Mouse (Mus musculus) neural tube, embryonic 13.5 days (tissue): ENCODE measurements at regions not wholly inside any gene's neighbourhood (a gene's known extent, or its start where the extent isn't known, plus 50 kb on each side); places are given as distances from the start of the nearest gene placed in this dataset.

Experiments used
- ATAC-seq: fragments of 200-750 bp; cut with Nextera tagmentation; 2 replicates; pipeline ENCODE4 v1.8.0; 2017; ENCODE audit warnings: low read depth, mild to moderate bottlenecking, moderate TSS enrichment, moderate library complexity
- H3K27ac ChIP-seq: fragments of 300-500 bp; sonication (generic); replicated peaks from 2 replicates; pipeline ENCODE4 v1.5.1; 2015; ENCODE audit warnings: moderate library complexity, mild to moderate bottlenecking, inconsistent platforms
- H3K27me3 ChIP-seq: fragments of 300-500 bp; sonication (generic); 2 replicates; pipeline ENCODE4 v1.6.1; 2015; ENCODE audit warnings: mild to moderate bottlenecking, inconsistent platforms
- H3K36me3 ChIP-seq: fragments of 300-500 bp; sonication (generic); 2 replicates; pipeline ENCODE4 v1.6.1; 2015; ENCODE audit warnings: mild to moderate bottlenecking, inconsistent platforms
- H3K4me1 ChIP-seq: fragments of 300-500 bp; sonication (generic); replicated peaks from 2 replicates; pipeline ENCODE4 v1.6.1; 2015; ENCODE audit warnings: inconsistent platforms
- H3K4me2 ChIP-seq: fragments of 300-500 bp; sonication (generic); 2 replicates; pipeline ENCODE4 v1.6.1; 2015; ENCODE audit warnings: inconsistent platforms, mild to moderate bottlenecking, moderate library complexity
- H3K4me3 ChIP-seq: fragments of 300-500 bp; sonication (generic); 2 replicates; pipeline ENCODE4 v1.5.1; 2015; ENCODE audit warnings: mild to moderate bottlenecking, inconsistent platforms
- H3K9ac ChIP-seq: fragments of 300-500 bp; sonication (generic); 2 replicates; pipeline ENCODE4 v1.6.1; 2015; ENCODE audit warnings: moderate library complexity, mild to moderate bottlenecking, inconsistent platforms
- H3K9me3 ChIP-seq: fragments of 300-500 bp; sonication (generic); 2 replicates; pipeline ENCODE4 v1.6.1; 2016; ENCODE audit warnings: inconsistent platforms
- whole genome bisulfite sequencing: fragments of 180-500 bp; shearing (Covaris S2); methylation state at CpG from one replicate; pipeline ENCODE4 v1.1.7; 2015; 5-methylcytosine and 5-hydroxymethylcytosine counted together

GRCm38 (mm10) chr17:88159212-88159668 is 94.1 kb upstream of the Fbxo11 start:
- Histone ChIP-seq H3K4me3 (no peak overlapping the region), H3K36me3 (no peaks in the 10 kb centered on the region), H3K27me3 (no peaks in the 10 kb centered on the region), H3K4me2 (peak overlapping the region; percentile 33), H3K9ac (peak overlapping the region; percentile 13; the same call in 1 of the 2 replicates), H3K27ac (peak overlapping the region; percentile 35; the same call in 1 of the 2 replicates), H3K4me1 (peaks cover 12% of the 10 kb centered on the region), H3K9me3 (no peaks in the 10 kb centered on the region)
- 13% methylated on average over 11 of the region's 11 CpGs for WGBS
- no peak for ATAC-seq

GRCm38 (mm10) chr17:88159851-88160676 is 95.0 kb upstream of the Fbxo11 start:
- 50% methylated on average over 19 of the region's 19 CpGs for WGBS

GRCm38 (mm10) chr17:88160677-88161001 is 95.5 kb upstream of the Fbxo11 start:
- no peaks in the 10 kb centered on the region for H3K36me3 ChIP-seq
- H3K4me3 ChIP-seq, result no peak overlapping the region
- H3K27ac ChIP-seq, result no peak overlapping the region
- no peak for ATAC-seq
- peaks cover 12% of the 10 kb centered on the region for H3K4me1 ChIP-seq
- H3K4me2 ChIP-seq, result no peak overlapping the region
- no peak overlapping the region for H3K9ac ChIP-seq
- WGBS, result 85% methylated on average over 14 of the region's 14 CpGs
- no peaks in the 10 kb centered on the region for H3K9me3 ChIP-seq
- no peaks in the 10 kb centered on the region for H3K27me3 ChIP-seq

More at GRCm38 (mm10) chr17:88159851-88160676, 95.0 kb upstream of the Fbxo11 start:
- ATAC-seq, result no peak
- Histone ChIP-seq H3K36me3 (no peaks in the 10 kb centered on the region), H3K9ac (no peak overlapping the region), H3K4me3 (no peak overlapping the region), H3K27me3 (no peaks in the 10 kb centered on the region), H3K9me3 (no peaks in the 10 kb centered on the region), H3K27ac (0 out of 2 replicates have a peak overlapping the region, but pooled peaks have one; percentile 35), H3K4me1 (peaks cover 12% of the 10 kb centered on the region), H3K4me2 (peak overlapping the region; percentile 33)

- no peaks in the 10 kb centered on the region for H3K36me3 ChIP-seq
- WGBS, result 82% methylated on average over 8 of the region's 8 CpGs
- ATAC-seq, result no peak
- no peaks in the 10 kb centered on the region for H3K9me3 ChIP-seq
- no peak overlapping the region for H3K9ac ChIP-seq
- H3K27me3 ChIP-seq, result no peaks in the 10 kb centered on the region
- no peak overlapping the region for H3K27ac ChIP-seq
- no peak overlapping the region for H3K4me3 ChIP-seq
- peaks cover 12% of the 10 kb centered on the region for H3K4me1 ChIP-seq
- H3K4me2 ChIP-seq, result no peak overlapping the region
These were observed 96.7 kb upstream of the Fbxo11 start for GRCm38 (mm10) chr17:88161766-88162165.

- ATAC-seq, result no peak
- 77% methylated on average over 4 of the region's 4 CpGs for WGBS
These were observed 99.7 kb upstream of the Fbxo11 start for GRCm38 (mm10) chr17:88164805-88165204.

GRCm38 (mm10) chr17:88165811-88166210 is 100.7 kb upstream of the Fbxo11 start:
- no peak overlapping the region for H3K9ac ChIP-seq
- no peaks in the 10 kb centered on the region for H3K9me3 ChIP-seq
- no peaks in the 10 kb centered on the region for H3K4me1 ChIP-seq
- H3K4me2 ChIP-seq, result no peak overlapping the region
- no peak overlapping the region for H3K27ac ChIP-seq
- H3K4me3 ChIP-seq, result no peak overlapping the region
- no peaks in the 10 kb centered on the region for H3K27me3 ChIP-seq
- no peak for ATAC-seq
- WGBS, result 92% methylated on average over 6 of the region's 6 CpGs
- H3K36me3 ChIP-seq, result no peaks in the 10 kb centered on the region

More at GRCm38 (mm10) chr17:88164805-88165204, 99.7 kb upstream of the Fbxo11 start:
- H3K9ac ChIP-seq, result no peak overlapping the region
- H3K27ac ChIP-seq, result no peak overlapping the region
- H3K4me1 ChIP-seq, result peaks cover 3% of the 10 kb centered on the region; the same call in 1 of the 2 replicates
- H3K4me3 ChIP-seq, result no peak overlapping the region
- no peak overlapping the region for H3K4me2 ChIP-seq
- no peaks in the 10 kb centered on the region for H3K27me3 ChIP-seq
- H3K36me3 ChIP-seq, result no peaks in the 10 kb centered on the region
- H3K9me3 ChIP-seq, result no peaks in the 10 kb centered on the region

DNA sequence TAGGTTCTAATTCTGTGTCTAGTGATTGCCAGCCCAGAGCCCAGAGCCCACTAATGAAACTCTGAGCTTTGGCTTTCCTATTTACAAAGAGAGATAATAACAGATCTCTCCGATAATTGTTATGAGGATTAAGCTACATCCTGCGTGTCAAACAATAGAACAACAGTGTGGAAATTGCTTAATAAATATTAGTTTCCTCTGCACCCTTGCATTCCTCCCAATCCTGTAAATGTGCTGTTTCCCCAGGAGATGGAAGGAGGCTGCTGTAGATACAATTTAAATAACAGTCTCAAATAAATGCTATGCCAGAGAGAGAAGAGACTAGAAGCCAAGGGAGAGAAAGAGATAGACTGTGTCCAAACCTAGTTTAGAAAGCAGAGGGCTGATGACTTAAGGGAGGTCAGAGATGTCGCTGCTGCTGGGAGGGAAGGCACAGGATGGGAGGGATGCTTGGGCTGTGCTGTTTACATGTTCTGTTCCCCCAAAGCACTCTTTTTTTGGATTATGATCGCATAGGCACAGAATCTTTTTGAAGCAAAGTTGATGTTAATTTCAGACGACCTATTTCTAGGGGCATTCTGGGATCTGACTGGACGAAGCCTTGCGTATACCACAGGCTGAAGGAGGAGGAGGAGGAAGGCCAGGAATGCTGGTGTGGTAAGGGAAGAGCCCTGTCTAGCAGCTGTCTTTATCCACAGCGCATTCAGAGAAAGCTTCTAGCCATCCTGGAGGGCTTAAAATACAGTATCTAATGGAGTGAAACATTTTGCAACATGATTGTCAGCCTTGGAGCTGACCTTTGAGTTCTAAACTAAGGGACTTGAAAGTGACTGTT is 103.4 kb upstream of the Fbxo11 start:
- no peak overlapping the region for H3K9ac ChIP-seq
- H3K9me3 ChIP-seq, result no peaks in the 10 kb centered on the region
- no peak overlapping the region for H3K4me2 ChIP-seq
- no peak overlapping the region for H3K27ac ChIP-seq
- no peak overlapping the region for H3K4me3 ChIP-seq
- H3K27me3 ChIP-seq, result no peaks in the 10 kb centered on the region
- ATAC-seq, result no peak
- H3K36me3 ChIP-seq, result no peaks in the 10 kb centered on the region
- H3K4me1 ChIP-seq, result no peaks in the 10 kb centered on the region
- WGBS, result 78% methylated on average over 8 of the region's 8 CpGs

GRCm38 (mm10) chr17:88171606-88172005 is 106.5 kb upstream of the Fbxo11 start:
- WGBS, result 83% methylated on average over 3 of the region's 3 CpGs
- Histone ChIP-seq H3K4me2 (no peak overlapping the region), H3K36me3 (no peaks in the 10 kb centered on the region), H3K4me1 (no peaks in the 10 kb centered on the region), H3K27ac (no peak overlapping the region), H3K4me3 (no peak overlapping the region), H3K27me3 (no peaks in the 10 kb centered on the region), H3K9ac (no peak overlapping the region), H3K9me3 (no peaks in the 10 kb centered on the region)
- ATAC-seq, result no peak

DNA sequence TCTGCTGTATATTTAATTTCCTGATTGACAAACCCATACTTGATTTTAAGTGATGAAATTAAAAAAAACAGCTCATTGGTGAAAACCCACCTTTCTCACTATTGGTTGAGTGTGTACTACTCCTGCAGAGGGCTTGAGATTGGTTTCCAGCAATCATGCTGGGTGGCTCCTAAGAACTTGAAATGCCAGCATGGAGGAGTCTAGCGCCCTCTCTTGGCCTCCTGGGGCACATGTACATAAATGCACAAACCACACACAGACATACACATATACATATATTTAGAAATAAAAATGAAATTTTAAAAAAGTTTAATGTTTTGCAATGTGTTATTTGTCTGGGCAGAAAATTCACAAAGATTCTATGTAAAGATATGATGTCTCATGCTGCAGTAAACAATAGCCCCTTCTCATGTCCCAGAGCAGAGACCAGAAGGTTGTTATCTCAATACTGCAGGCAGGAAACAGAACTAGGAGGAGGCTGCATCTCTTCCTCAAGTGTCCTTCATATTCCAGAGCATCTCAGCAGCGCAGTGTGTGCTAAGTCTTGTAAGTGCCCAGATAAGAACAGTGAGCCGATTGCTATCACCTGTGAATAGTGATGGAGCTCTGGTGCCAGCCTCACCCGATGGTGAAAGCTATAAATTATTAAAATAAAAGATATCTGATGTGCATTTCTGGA is 108.4 kb upstream of the Fbxo11 start:
- H3K9me3 ChIP-seq, result no peaks in the 10 kb centered on the region
- no peak overlapping the region for H3K27ac ChIP-seq

GRCm38 (mm10) chr17:88174242-88174679 is 109.2 kb upstream of the Fbxo11 start:
- no peak overlapping the region for H3K27ac ChIP-seq
- H3K9me3 ChIP-seq, result no peaks in the 10 kb centered on the region
- ATAC-seq, result no peak
- no peak overlapping the region for H3K4me2 ChIP-seq
- no peaks in the 10 kb centered on the region for H3K4me1 ChIP-seq
- H3K36me3 ChIP-seq, result no peaks in the 10 kb centered on the region
- 82% methylated on average over 10 of the region's 10 CpGs for WGBS
- H3K27me3 ChIP-seq, result no peaks in the 10 kb centered on the region
- no peak overlapping the region for H3K9ac ChIP-seq
- no peak overlapping the region for H3K4me3 ChIP-seq

More for the DNA sequence above, 108.4 kb upstream of the Fbxo11 start:
- H3K4me3 ChIP-seq, result no peak overlapping the region
- ATAC-seq, result no peak
- H3K27me3 ChIP-seq, result no peaks in the 10 kb centered on the region
- H3K4me1 ChIP-seq, result no peaks in the 10 kb centered on the region
- no peak overlapping the region for H3K9ac ChIP-seq
- 79% methylated on average over 4 of the region's 4 CpGs for WGBS
- H3K36me3 ChIP-seq, result no peaks in the 10 kb centered on the region
- no peak overlapping the region for H3K4me2 ChIP-seq

- 87% methylated on average over 4 of the region's 4 CpGs for WGBS
- no peak for ATAC-seq
- Histone ChIP-seq H3K4me3 (no peak overlapping the region), H3K27ac (no peak overlapping the region), H3K27me3 (no peaks in the 10 kb centered on the region), H3K4me1 (no peaks in the 10 kb centered on the region), H3K9me3 (no peaks in the 10 kb centered on the region), H3K4me2 (no peak overlapping the region), H3K9ac (no peak overlapping the region), H3K36me3 (no peaks in the 10 kb centered on the region)
These were observed 111.0 kb upstream of the Fbxo11 start for GRCm38 (mm10) chr17:88175951-88176623.
